Mouse (Mus musculus) liver, adult (tissue): ENCODE measurements around the gene Vps35.

Experiments
- GATA4 ChIP-seq: IDR thresholded peaks from 2 replicates; pipeline ENCODE4 v1.6.1; 2014; ENCODE audit warnings: mild to moderate bottlenecking, low read length; ENCODE audit not compliant: insufficient replicate concordance

Gene Vps35

DNA sequence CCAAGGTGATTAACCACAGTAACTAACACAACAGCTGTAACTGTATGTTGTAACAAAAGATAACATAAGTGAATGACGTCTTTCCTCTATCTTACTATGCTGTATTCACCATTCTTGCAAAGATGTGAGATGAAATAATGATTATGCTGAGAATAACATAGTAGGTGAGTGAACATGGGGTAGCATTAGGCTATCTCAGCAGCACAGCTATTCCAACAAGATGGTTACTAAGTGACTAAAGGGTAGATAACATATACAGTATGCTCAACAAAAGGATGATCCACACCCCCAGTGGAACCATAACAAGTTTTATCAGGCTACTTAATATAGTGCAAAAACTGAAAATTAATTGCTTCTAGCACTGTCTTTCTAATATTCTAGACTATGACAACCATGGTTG lies 12.8 kb downstream of the Vps35 start:
- no peak for TF ChIP-seq GATA4

DNA sequence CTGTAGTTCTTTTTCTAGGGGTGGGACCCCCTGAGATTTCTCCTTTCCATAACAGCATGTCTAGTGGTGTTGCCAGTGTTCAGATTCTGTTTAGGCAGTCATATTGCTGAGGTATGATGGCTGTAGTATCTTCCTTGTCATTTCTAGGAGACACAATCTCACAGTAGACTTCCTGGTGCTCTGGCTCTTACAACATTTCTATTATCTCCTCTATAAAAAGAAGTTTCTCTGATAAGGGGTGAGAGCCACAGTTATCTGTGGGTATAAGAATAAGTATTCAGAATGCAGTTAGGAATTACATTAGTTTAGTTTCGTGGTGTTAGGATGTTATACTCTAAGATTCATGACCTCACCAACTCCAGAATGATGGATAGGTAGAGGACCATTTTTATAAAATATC lies 72.3 kb downstream of the Vps35 start:
- no peak for TF ChIP-seq GATA4

DNA sequence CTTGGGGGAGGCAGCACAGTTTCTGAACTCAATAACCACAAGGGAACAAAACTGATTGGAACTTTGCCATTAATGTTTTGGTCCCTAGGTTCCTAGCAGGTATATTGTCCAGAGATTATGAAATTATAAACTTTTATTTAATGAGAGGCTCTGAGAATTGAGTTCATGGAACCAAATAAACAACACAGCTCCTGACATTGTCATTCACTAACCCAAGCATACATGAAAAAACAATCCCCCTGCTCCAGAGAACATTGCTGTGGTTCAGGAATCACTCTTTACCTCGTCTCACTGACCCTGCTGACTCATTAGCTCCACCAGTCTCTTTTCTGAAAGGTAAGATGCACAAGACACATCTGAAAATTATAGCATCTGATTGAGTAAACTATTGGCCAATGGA lies 73.9 kb downstream of the Vps35 start, which contains the start of gene Olfr371:
Gene Olfr371 (plus strand): TSS at position 301 of the 400 bp plus-strand sequence.
- no peak for TF ChIP-seq GATA4

DNA sequence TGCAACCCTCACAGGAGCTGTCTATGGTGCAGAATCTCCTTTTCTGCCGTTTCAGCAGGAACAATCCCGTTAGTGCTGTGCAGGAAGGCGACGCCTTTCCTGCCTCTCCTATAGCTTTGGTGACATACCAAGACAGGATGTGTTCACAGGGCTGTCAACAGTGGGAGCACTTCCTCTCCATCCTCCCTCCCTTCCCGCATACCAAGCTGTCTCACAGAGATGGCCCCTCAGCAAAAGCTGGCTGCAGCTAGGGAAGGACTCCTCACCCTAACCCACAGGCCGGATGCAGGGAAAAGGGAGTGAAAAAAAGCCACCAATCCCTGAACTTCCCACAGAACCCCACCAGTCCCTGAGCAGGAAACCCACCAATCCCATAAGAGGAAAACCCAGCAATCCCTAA lies 78.6 kb downstream of the Vps35 start:
- TF ChIP-seq GATA4: peak; percentile 17; the same call in 1 of the 2 replicates

DNA sequence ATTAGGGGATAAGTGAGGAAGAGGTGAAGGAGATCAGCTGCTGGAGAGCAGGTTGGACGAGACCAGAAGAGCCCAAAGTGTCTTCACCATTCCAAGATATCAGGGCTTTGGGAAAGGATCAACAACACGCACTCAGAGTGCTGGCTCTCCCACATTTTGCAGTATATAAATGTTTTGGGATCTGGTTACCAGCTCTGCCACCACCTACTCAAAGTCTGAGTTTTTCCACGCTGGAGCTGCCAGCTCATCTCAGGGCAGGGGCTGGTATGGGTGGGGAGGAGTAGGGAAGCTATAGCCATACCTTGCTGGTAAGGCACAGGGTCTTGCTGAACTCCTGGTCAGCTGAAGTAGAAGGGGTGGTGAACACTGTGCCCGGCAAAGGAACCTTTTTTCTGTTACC lies 79.4 kb downstream of the Vps35 start:
- TF ChIP-seq GATA4: no peak
